Mouse (Mus musculus): ENCODE results near the gene Olfr1173. TPM values are rescaled to one million over a fixed set of nuclear protein-coding genes. Genes with fewer than 3 reads are reported as not detected.

Olfr1173 gene
- not detected in 2 replicates for polyA plus RNA-seq (2015; fragmentation: Nextera tagmentation; extraction: Ambion mirVana)

GRCm38 (mm10) chr2:88279775-88280174 is at the start of gene Olfr1173:
Gene Olfr1173, minus strand, starts transcription at chr2:88279875.
- H3K27me3 ChIP-seq (ENCODE audit: insufficient read depth, low read length): no peaks in the 10 kb centered on the region
- TF ChIP-seq EP300 (IDR thresholded peaks at IDR 0.05; ENCODE audit: low read depth) (no peak), CTCF (IDR thresholded peaks at IDR 0.05; ENCODE audit: low read depth) (no peak)

GRCm38 (mm10) chr2:88327115-88327514 is 47.4 kb upstream of the Olfr1173 start, which contains the start of gene Olfr1175-ps:
Gene Olfr1175-ps, minus strand, starts transcription at chr2:88327215.
- Histone ChIP-seq H3K4me2 (ENCODE audit: low read depth, low read length) (no peak within 1 kb of the TSS), H3K9ac (replicated peaks) (no peak within 1 kb of the TSS), H3K9me3 (ENCODE audit: low read length) (no peaks in the 10 kb centered on the region), H3K27me3 (ENCODE audit: insufficient read depth, low read length) (no peaks in the 10 kb centered on the region), H3K36me3 (replicated peaks; ENCODE audit: insufficient read depth, low read length) (no peaks in the 10 kb centered on the region), H3K4me1 (ENCODE audit: insufficient read depth) (no peaks in the 10 kb centered on the region), H3K4me3 (ENCODE audit: low read depth, low read length) (no peak within 1 kb of the TSS), H3K27ac (ENCODE audit: low read depth) (no peak within 1 kb of the TSS)
- WGBS (ENCODE audit: insufficient replicate concordance): 78% methylated on average over 2 of the region's 2 CpGs
- TF ChIP-seq CTCF (IDR thresholded peaks at IDR 0.05; ENCODE audit: low read depth): no peak
- TF ChIP-seq EP300 (IDR thresholded peaks at IDR 0.05; ENCODE audit: low read depth): no peak
- DNase-seq (no peak), ATAC-seq (no peak)

More at GRCm38 (mm10) chr2:88279775-88280174, at the start of gene Olfr1173:
- H3K4me1 ChIP-seq (ENCODE audit: insufficient read depth): no peaks in the 10 kb centered on the region
- no peaks in the 10 kb centered on the region for H3K9me3 ChIP-seq (ENCODE audit: low read length)
- no peaks in the 10 kb centered on the region for H3K36me3 ChIP-seq (replicated peaks; ENCODE audit: insufficient read depth, low read length)
- H3K9ac ChIP-seq (replicated peaks): no peak within 1 kb of the TSS
- no peak for DNase-seq
- ATAC-seq: no peak
- no peak within 1 kb of the TSS for H3K4me2 ChIP-seq (ENCODE audit: low read depth, low read length)
- no peak within 1 kb of the TSS for H3K4me3 ChIP-seq (ENCODE audit: low read depth, low read length)
- no peak within 1 kb of the TSS for H3K27ac ChIP-seq (ENCODE audit: low read depth)

GRCm38 (mm10) chr2:88315035-88315434 is 35.4 kb upstream of the Olfr1173 start, which contains the start of gene Olfr1174-ps:
Gene Olfr1174-ps, minus strand, starts transcription at chr2:88315135.
- DNase-seq: no peak
- Histone ChIP-seq H3K4me2 (ENCODE audit: low read depth, low read length) (no peak within 1 kb of the TSS), H3K9me3 (ENCODE audit: low read length) (no peaks in the 10 kb centered on the region), H3K4me3 (ENCODE audit: low read depth, low read length) (no peak within 1 kb of the TSS), H3K36me3 (replicated peaks; ENCODE audit: insufficient read depth, low read length) (no peaks in the 10 kb centered on the region), H3K27me3 (ENCODE audit: insufficient read depth, low read length) (no peaks in the 10 kb centered on the region), H3K27ac (ENCODE audit: low read depth) (no peak within 1 kb of the TSS), H3K4me1 (ENCODE audit: insufficient read depth) (no peaks in the 10 kb centered on the region), H3K9ac (replicated peaks) (no peak within 1 kb of the TSS)
- TF ChIP-seq EP300 (IDR thresholded peaks at IDR 0.05; ENCODE audit: low read depth) (no peak), CTCF (IDR thresholded peaks at IDR 0.05; ENCODE audit: low read depth) (no peak)
- no peak for ATAC-seq
- 88% methylated on average over 4 of the region's 4 CpGs for WGBS (ENCODE audit: insufficient replicate concordance)

DNA sequence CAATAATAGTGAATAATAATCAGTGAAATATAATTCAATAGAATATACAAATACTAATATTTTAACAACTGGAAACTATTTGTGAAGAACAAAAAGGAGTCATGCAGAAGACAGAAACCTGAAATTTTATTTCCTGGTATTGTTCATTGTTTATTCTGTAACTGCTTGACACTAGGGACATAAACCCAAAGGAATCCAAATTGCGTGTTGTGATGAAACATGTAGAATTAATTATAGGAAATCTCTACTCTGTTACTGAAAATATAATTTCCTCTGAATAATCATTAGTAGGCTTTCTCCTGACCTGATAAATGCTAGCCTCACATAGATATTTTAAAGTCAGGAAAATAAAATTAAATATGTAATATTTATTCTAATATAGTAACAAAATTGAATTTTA is 51.4 kb downstream of the Olfr1173 start, which contains the start of gene Olfr1170:
Gene Olfr1170 (minus strand): TSS at position 101 of the 400 bp plus-strand sequence.
- ATAC-seq (no peak), DNase-seq (no peak)
- H3K27ac ChIP-seq (ENCODE audit: low read depth): no peak within 1 kb of the TSS
- H3K36me3 ChIP-seq (replicated peaks; ENCODE audit: insufficient read depth, low read length): no peaks in the 10 kb centered on the region
- TF ChIP-seq EP300 (IDR thresholded peaks at IDR 0.05; ENCODE audit: low read depth) (no peak), CTCF (IDR thresholded peaks at IDR 0.05; ENCODE audit: low read depth) (no peak)
- H3K4me2 ChIP-seq (ENCODE audit: low read depth, low read length): no peak within 1 kb of the TSS
- H3K4me1 ChIP-seq (ENCODE audit: insufficient read depth): no peaks in the 10 kb centered on the region
- H3K9me3 ChIP-seq (ENCODE audit: low read length): no peaks in the 10 kb centered on the region
- 77% methylated on average over 1 of the region's 1 CpGs for WGBS (ENCODE audit: insufficient replicate concordance)
- H3K27me3 ChIP-seq (ENCODE audit: insufficient read depth, low read length): no peaks in the 10 kb centered on the region
- H3K9ac ChIP-seq (replicated peaks): no peak within 1 kb of the TSS
- H3K4me3 ChIP-seq (ENCODE audit: low read depth, low read length): no peak within 1 kb of the TSS

Other genes starting within 250 kb of the Olfr1173 start
- not detected in 2 replicates for gene Olfr73, start 242.2 kb downstream of the Olfr1173 start, polyA plus RNA-seq (2015; fragmentation: Nextera tagmentation; extraction: Ambion mirVana)
- not detected in 2 replicates for gene Olfr1162, start 228.7 kb downstream of the Olfr1173 start, polyA plus RNA-seq (2015; fragmentation: Nextera tagmentation; extraction: Ambion mirVana)
- not detected in 2 replicates for gene Olfr1163, start 208.0 kb downstream of the Olfr1173 start, polyA plus RNA-seq (2015; fragmentation: Nextera tagmentation; extraction: Ambion mirVana)
- gene Olfr1164, start 185.9 kb downstream of the Olfr1173 start, polyA plus RNA-seq (2015; fragmentation: Nextera tagmentation; extraction: Ambion mirVana): not detected in 2 replicates
- not detected in 2 replicates for gene Olfr1166, start 151.6 kb downstream of the Olfr1173 start, polyA plus RNA-seq (2015; fragmentation: Nextera tagmentation; extraction: Ambion mirVana)
- gene Olfr1167, start 124.7 kb downstream of the Olfr1173 start, polyA plus RNA-seq (2015; fragmentation: Nextera tagmentation; extraction: Ambion mirVana): not detected in 2 replicates
- gene Olfr1168, start 98.0 kb downstream of the Olfr1173 start, polyA plus RNA-seq (2015; fragmentation: Nextera tagmentation; extraction: Ambion mirVana): not detected in 2 replicates
- gene Olfr1170, start 51.5 kb downstream of the Olfr1173 start, polyA plus RNA-seq (2015; fragmentation: Nextera tagmentation; extraction: Ambion mirVana): not detected in 2 replicates
- not detected in 2 replicates for gene Olfr1174-ps, start 35.3 kb upstream of the Olfr1173 start, polyA plus RNA-seq (2015; fragmentation: Nextera tagmentation; extraction: Ambion mirVana)
- gene Olfr1175-ps, start 47.3 kb upstream of the Olfr1173 start, polyA plus RNA-seq (2015; fragmentation: Nextera tagmentation; extraction: Ambion mirVana): not detected in 2 replicates
- not detected in 2 replicates for gene Olfr1176, start 56.8 kb upstream of the Olfr1173 start, polyA plus RNA-seq (2015; fragmentation: Nextera tagmentation; extraction: Ambion mirVana)
- gene Olfr1177-ps, start 66.6 kb upstream of the Olfr1173 start, polyA plus RNA-seq (2015; fragmentation: Nextera tagmentation; extraction: Ambion mirVana): not detected in 2 replicates
- not detected in 2 replicates for gene Olfr1178, start 107.2 kb upstream of the Olfr1173 start, polyA plus RNA-seq (2015; fragmentation: Nextera tagmentation; extraction: Ambion mirVana)
- not detected in 2 replicates for gene Olfr1179, start 126.6 kb upstream of the Olfr1173 start, polyA plus RNA-seq (2015; fragmentation: Nextera tagmentation; extraction: Ambion mirVana)
- gene Olfr1180, start 139.3 kb upstream of the Olfr1173 start, polyA plus RNA-seq (2015; fragmentation: Nextera tagmentation; extraction: Ambion mirVana): not detected in 2 replicates
- gene Olfr1181, start 146.3 kb upstream of the Olfr1173 start, polyA plus RNA-seq (2015; fragmentation: Nextera tagmentation; extraction: Ambion mirVana): not detected in 2 replicates
- not detected in 2 replicates for gene Gm13757, start 169.3 kb upstream of the Olfr1173 start, polyA plus RNA-seq (2015; fragmentation: Nextera tagmentation; extraction: Ambion mirVana)
- not detected in 2 replicates for gene Olfr1183, start 175.0 kb upstream of the Olfr1173 start, polyA plus RNA-seq (2015; fragmentation: Nextera tagmentation; extraction: Ambion mirVana)
- not detected in 2 replicates for gene Olfr1184, start 203.7 kb upstream of the Olfr1173 start, polyA plus RNA-seq (2015; fragmentation: Nextera tagmentation; extraction: Ambion mirVana)
- not detected in 2 replicates for gene Olfr1185-ps1, start 213.4 kb upstream of the Olfr1173 start, polyA plus RNA-seq (2015; fragmentation: Nextera tagmentation; extraction: Ambion mirVana)
- not detected in 2 replicates for gene Olfr1186, start 238.7 kb upstream of the Olfr1173 start, polyA plus RNA-seq (2015; fragmentation: Nextera tagmentation; extraction: Ambion mirVana)

Measured in liver, postnatal 0 days (tissue).